ENCODE assay signal across 19 mouse cellular contexts in genomic region chr15:12842833-12843232, GRCm38 (mm10). TPM values are rescaled to one million over a fixed set of nuclear protein-coding genes. Genes with fewer than 3 reads are reported as not detected.
DNase-seq lines count a peak whose midpoint lies in the region; ATAC-seq and TF ChIP-seq lines count a peak whose summit lies in the region.
"Had no signal": no experiment of that assay in that cellular context is flagged by ENCODE, and none has a peak within 500 bp of the region (broad histone marks: within the 10 kb centered on the region; RNA-seq: fewer than 3 reads in every experiment).

No protein-coding gene starts in this region.

- peak; percentile 16 for DNase-seq in adrenal gland, postnatal 14 days
- DNase-seq in adrenal gland, postnatal 36 days, result no peak
- DNase-seq in CH12.LX (ENCODE audit: extremely low read depth), result peak; percentile 20
- DNase-seq in lung, postnatal 4 days, result no peak
- DNase-seq in embryo, embryonic 9.5 days (ENCODE audit: extremely low spot score), result no peak
- DNase-seq: adrenal gland, postnatal 10 days; cerebellum, adult 9-10 months; right cerebral cortex, postnatal 25 days had no signal

- dilution Hi-C loops in CH12.LX (cut with MboI; ENCODE audit: extremely low pct_ligation_motif_present, extremely low pct_unique_long_range_greater_than_20kb, low sequenced_read_pairs), result no loop called here

- peaks cover 70% of the 10 kb centered on the region for H3K36me3 ChIP-seq in intestine, postnatal 0 days (ENCODE audit: control insufficient read depth, insufficient read depth)
- peaks cover 27% of the 10 kb centered on the region for H3K36me3 ChIP-seq in intestine, embryonic 16.5 days (ENCODE audit: control insufficient read depth, insufficient read depth, low read length)
- H3K36me3 ChIP-seq in CH12.LX (replicated peaks in 1 of 2; ENCODE audit: control insufficient read depth in 1 of 2, insufficient read depth in 1 of 2, low read length in 1 of 2), result peaks cover 69 to 91% of the 10 kb centered on the region in 2 experiments

- no peak for TF ChIP-seq RAD21 in CH12.LX (IDR thresholded peaks at IDR 0.05; ENCODE audit: low read depth, low read length)

- ATAC-seq in intestine, postnatal 0 days, result no peak
- no peak for ATAC-seq in intestine, embryonic 16.5 days
- ATAC-seq: forebrain, embryonic 13.5 days had no signal

- H3K27me3 ChIP-seq in intestine, postnatal 0 days (replicated peaks; ENCODE audit: control insufficient read depth, insufficient read depth, low read length), result no peaks in the 10 kb centered on the region
- no peaks in the 10 kb centered on the region for H3K27me3 ChIP-seq in intestine, embryonic 16.5 days (replicated peaks; ENCODE audit: control insufficient read depth, insufficient read depth, low read length)
- no peaks in the 10 kb centered on the region for H3K27me3 ChIP-seq in CH12.LX (replicated peaks)
- H3K27me3 ChIP-seq: forebrain, embryonic 13.5 days; heart, embryonic 15.5 days had no signal

- in situ Hi-C loops in CH12.LX (cut with MboI; ENCODE audit: low pct_ligation_motif_present, low pct_unique_long_range_greater_than_20kb, low sequenced_read_pairs), result no loop called here

- H3K27ac ChIP-seq in intestine, postnatal 0 days (ENCODE audit: low read depth, low read length), result no peak overlapping the region
- H3K27ac ChIP-seq in intestine, embryonic 16.5 days (ENCODE audit: low read length), result no peak overlapping the region
- H3K27ac ChIP-seq in CH12.LX (ENCODE audit: insufficient read depth, low read depth), result no peak overlapping the region
- H3K27ac ChIP-seq in bone marrow, adult 2 months (ENCODE audit: control insufficient read depth, insufficient read depth, low read depth, low read length, poor library complexity), result no peak overlapping the region
- H3K27ac ChIP-seq: forebrain, embryonic 13.5 days; heart, embryonic 15.5 days; kidney, postnatal 0 days; left cerebral cortex, adult 2 months; limb, embryonic 10.5 days; stomach, postnatal 0 days had no signal

- 80% methylated on average over 7 of the region's 7 CpGs for WGBS in intestine, postnatal 0 days
- 81% methylated on average over 7 of the region's 7 CpGs for WGBS in intestine, embryonic 16.5 days
- 75% methylated on average over 7 of the region's 7 CpGs for WGBS in bone marrow, adult 2 months

- no peaks in the 10 kb centered on the region for H3K79me2 ChIP-seq in CH12.LX (replicated peaks; ENCODE audit: control insufficient read depth, extremely low read depth, insufficient read depth, poor library complexity, severe bottlenecking)

- no peak overlapping the region for H3K4me3 ChIP-seq in intestine, postnatal 0 days (ENCODE audit: low read depth, low read length)
- H3K4me3 ChIP-seq in intestine, embryonic 16.5 days (ENCODE audit: low read length), result no peak overlapping the region
- H3K4me3 ChIP-seq in CH12.LX (replicated peaks in 1 of 3; ENCODE audit: low read depth in 2 of 3, low read length in 2 of 3, poor library complexity in 1 of 3), result no peak overlapping the region
- no peak overlapping the region for H3K4me3 ChIP-seq in bone marrow, adult 2 months (replicated peaks; ENCODE audit: control insufficient read depth, low read depth, low read length)
- H3K4me3 ChIP-seq: forebrain, embryonic 13.5 days; heart, embryonic 15.5 days; left cerebral cortex, adult 2 months; limb, embryonic 10.5 days had no signal

- no peak for TF ChIP-seq EP300 in CH12.LX (IDR thresholded peaks at IDR 0.05; ENCODE audit: low read length)

- no peak overlapping the region for H3K9ac ChIP-seq in intestine, postnatal 0 days (ENCODE audit: low read depth, low read length)
- H3K9ac ChIP-seq in intestine, embryonic 16.5 days (ENCODE audit: low read depth, low read length), result no peak overlapping the region
- H3K9ac ChIP-seq in CH12.LX (ENCODE audit: insufficient read depth, low read depth), result no peak overlapping the region
- H3K9ac ChIP-seq: forebrain, embryonic 13.5 days; heart, embryonic 15.5 days had no signal

- peak; percentile 38; the same call in 1 of the 2 replicates for TF ChIP-seq CTCF in intestine, postnatal 0 days (IDR thresholded peaks at IDR 0.05; ENCODE audit: low read depth)
- TF ChIP-seq CTCF in CH12.LX (conservative IDR thresholded peaks at IDR 0.05 in 1 of 2, IDR thresholded peaks at IDR 0.05 in 1 of 2; ENCODE audit: low read depth in 2 of 2, low read length in 2 of 2), result peak in 1 of 2 experiments; percentile 23; a peak in 1 of 4 replicates
- TF ChIP-seq CTCF in bone marrow, adult 2 months (IDR thresholded peaks at IDR 0.05; ENCODE audit: control insufficient read depth, insufficient read depth, low read length), result peak; percentile 7; the same call in 1 of the 2 replicates

- TF ChIP-seq POLR2A in CH12.LX (IDR thresholded peaks at IDR 0.05; ENCODE audit: low read depth, low read length), result no peak
- TF ChIP-seq POLR2A in bone marrow, adult 2 months (IDR thresholded peaks at IDR 0.05; ENCODE audit: borderline replicate concordance, control insufficient read depth, low read depth, low read length), result no peak

- H3K4me2 ChIP-seq in intestine, postnatal 0 days (replicated peaks; ENCODE audit: low read depth), result no peak overlapping the region
- H3K4me2 ChIP-seq in intestine, embryonic 16.5 days (ENCODE audit: low read depth, low read length), result no peak overlapping the region
- no peak overlapping the region for H3K4me2 ChIP-seq in CH12.LX (ENCODE audit: insufficient read depth, low read depth, poor library complexity, severe bottlenecking)
- H3K4me2 ChIP-seq: forebrain, embryonic 13.5 days; heart, embryonic 15.5 days; midbrain, embryonic 11.5 days had no signal

- H3K9me3 ChIP-seq in intestine, postnatal 0 days (ENCODE audit: control insufficient read depth), result no peaks in the 10 kb centered on the region
- H3K9me3 ChIP-seq in intestine, embryonic 16.5 days (ENCODE audit: control insufficient read depth, low read length), result no peaks in the 10 kb centered on the region
- no peaks in the 10 kb centered on the region for H3K9me3 ChIP-seq in CH12.LX (replicated peaks; ENCODE audit: low read length)
- H3K9me3 ChIP-seq: forebrain, embryonic 13.5 days; G1E; heart, embryonic 15.5 days; limb, embryonic 10.5 days had no signal

- no peaks in the 10 kb centered on the region for H3K4me1 ChIP-seq in intestine, postnatal 0 days (replicated peaks; ENCODE audit: control insufficient read depth, insufficient read depth, low read length)
- H3K4me1 ChIP-seq in intestine, embryonic 16.5 days (ENCODE audit: control insufficient read depth, insufficient read depth, low read length), result no peaks in the 10 kb centered on the region
- no peaks in the 10 kb centered on the region for H3K4me1 ChIP-seq in CH12.LX (ENCODE audit: control insufficient read depth in 1 of 2, insufficient read depth in 2 of 2)
- H3K4me1 ChIP-seq in bone marrow, adult 2 months (ENCODE audit: control insufficient read depth, insufficient read depth, low read length), result no peaks in the 10 kb centered on the region; the same call in 1 of the 2 replicates
- H3K4me1 ChIP-seq: forebrain, embryonic 13.5 days; heart, embryonic 15.5 days; limb, embryonic 10.5 days had no signal

TF ChIP-seq in CH12.LX, 34 proteins besides CTCF, POLR2A, EP300 and RAD21:
- no peak for TF ChIP-seq UBTF (IDR thresholded peaks at IDR 0.05; ENCODE audit: low read depth, low read length)
- no peak for TF ChIP-seq MEF2A (IDR thresholded peaks at IDR 0.05; ENCODE audit: borderline replicate concordance, low read depth, low read length)
- no peak for TF ChIP-seq IRF4 (IDR thresholded peaks at IDR 0.05; ENCODE audit: low read depth, low read length)
- no peak for TF ChIP-seq SMC3 (IDR thresholded peaks at IDR 0.05; ENCODE audit: low read depth, low read length)
- TF ChIP-seq MAFK (IDR thresholded peaks at IDR 0.05; ENCODE audit: insufficient replicate concordance, low read length), result no peak
- no peak for TF ChIP-seq CHD2 (IDR thresholded peaks at IDR 0.05; ENCODE audit: low read length)
- TF ChIP-seq NRF1 (IDR thresholded peaks at IDR 0.05; ENCODE audit: low read depth, low read length), result no peak
- no peak for TF ChIP-seq PAX5 (IDR thresholded peaks at IDR 0.05; ENCODE audit: low read length)
- TF ChIP-seq E2F4 (IDR thresholded peaks at IDR 0.05; ENCODE audit: insufficient replicate concordance, low read depth, low read length), result no peak
- no peak for TF ChIP-seq ELF1 (IDR thresholded peaks at IDR 0.05; ENCODE audit: low read depth, low read length)
- no peak for TF ChIP-seq ZC3H11A (IDR thresholded peaks at IDR 0.05; ENCODE audit: low read depth, low read length)
- no peak for TF ChIP-seq JUN (IDR thresholded peaks at IDR 0.05; ENCODE audit: insufficient read depth, low read depth, low read length)
- no peak for TF ChIP-seq MYC (IDR thresholded peaks at IDR 0.05; ENCODE audit: low read depth, low read length)
- no peak for TF ChIP-seq ZNF384 (IDR thresholded peaks at IDR 0.05; ENCODE audit: low read depth, low read length)
- TF ChIP-seq CHD1 (IDR thresholded peaks at IDR 0.05; ENCODE audit: low read depth, low read length), result no peak
- no peak for TF ChIP-seq TBP (conservative IDR thresholded peaks at IDR 0.05; ENCODE audit: low read depth, low read length)
- TF ChIP-seq JUND (conservative IDR thresholded peaks at IDR 0.05; ENCODE audit: low read depth, low read length), result no peak
- TF ChIP-seq USF2 (conservative IDR thresholded peaks at IDR 0.05; ENCODE audit: low read depth, low read length), result no peak

RNA-seq across cellular contexts. Expression of gene Drosha, which starts 18.2 kb away (rescaled TPM):
- total RNA-seq in adrenal gland, postnatal 14 days (2021), result 33.8 and 36.5 TPM in 2 replicates
- 10 to 100 TPM; 32.0 to 32.9 TPM for total RNA-seq in adrenal gland, postnatal 36 days (2021)
- 8.4 and 8.9 TPM in 2 replicates for polyA plus RNA-seq in intestine, postnatal 0 days (2015; fragmentation: Nextera tagmentation; extraction: Ambion mirVana)
- polyA plus RNA-seq in intestine, embryonic 16.5 days (2015; fragmentation: Nextera tagmentation; extraction: Ambion mirVana), result 25.2 and 25.6 TPM in 2 replicates
- 23.4 and 25.9 TPM in 2 replicates for total RNA-seq in CH12.LX (2012; rRNA removed)
- 24.8 and 25.8 TPM in 2 replicates for total RNA-seq in CH12.LX (2014; rRNA removed)
- 79.2 and 81.9 TPM in 2 replicates for polyA plus RNA-seq in CH12.LX (2012; ENCODE audit: insufficient read length, low read depth)
- polyA plus RNA-seq in bone marrow, adult 2 months (2011; ENCODE audit: insufficient read depth, insufficient read length, low replicate concordance, missing spikeins), result 14.3 and 26.3 TPM in 2 replicates

RNA-seq across cellular contexts. Expression of gene 6030458C11Rik, which starts 18.4 kb away (rescaled TPM):
- total RNA-seq in adrenal gland, postnatal 14 days (2021), result 12.4 and 14.2 TPM in 2 replicates
- total RNA-seq in adrenal gland, postnatal 36 days (2021), result 10 to 100 TPM; 13.2 to 13.6 TPM
- polyA plus RNA-seq in intestine, postnatal 0 days (2015; fragmentation: Nextera tagmentation; extraction: Ambion mirVana), result 10.0 and 12.1 TPM in 2 replicates
- 22.6 and 28.9 TPM in 2 replicates for polyA plus RNA-seq in intestine, embryonic 16.5 days (2015; fragmentation: Nextera tagmentation; extraction: Ambion mirVana)
- total RNA-seq in CH12.LX (2012; rRNA removed) (17.5 and 20.6 TPM in 2 replicates), CH12.LX (2014; rRNA removed) (38.3 and 38.7 TPM in 2 replicates)
- 29.5 and 30.6 TPM in 2 replicates for polyA plus RNA-seq in CH12.LX (2012; ENCODE audit: insufficient read length, low read depth)
- polyA plus RNA-seq in bone marrow, adult 2 months (2011; ENCODE audit: insufficient read depth, insufficient read length, low replicate concordance, missing spikeins), result 21.3 and 25.6 TPM in 2 replicates

Comparison
In these comparisons a context has a peak if more than half of its experiments do, and no peak if none do; other contexts are left out.
1. DNase-seq: peak in adrenal gland, postnatal 14 days (single experiment) and CH12.LX (single experiment); none in adrenal gland, postnatal 36 days (0 of 2), lung, postnatal 4 days (0 of 2) and embryo, embryonic 9.5 days (single experiment).